Mouse (Mus musculus) heart, adult 8-10 months (tissue): ENCODE results near the gene Cpm. TPM values are rescaled to one million over a fixed set of nuclear protein-coding genes. Genes with fewer than 3 reads are reported as not detected.
"Not testable (repeated sequence)": the region's sequence is repeated elsewhere in the genome, so short reads cannot be mapped to it uniquely, and the experiment has no call there.

ENCODE experiments used
- DNase-seq: peaks from one replicate; pipeline ENCODE4 v3.0.0; 2022; ENCODE audit warnings: low spot score
- total RNA-seq, 4 experiments: library from RNA; stranded (reverse); gene quantifications; 2 replicates each; pipeline ENCODE4 v1.2.4; 2022

Gene Cpm
- total RNA-seq, 4 experiments from 2014 or later = 2.8 to 3.8 (median 3.4) TPM

DNA sequence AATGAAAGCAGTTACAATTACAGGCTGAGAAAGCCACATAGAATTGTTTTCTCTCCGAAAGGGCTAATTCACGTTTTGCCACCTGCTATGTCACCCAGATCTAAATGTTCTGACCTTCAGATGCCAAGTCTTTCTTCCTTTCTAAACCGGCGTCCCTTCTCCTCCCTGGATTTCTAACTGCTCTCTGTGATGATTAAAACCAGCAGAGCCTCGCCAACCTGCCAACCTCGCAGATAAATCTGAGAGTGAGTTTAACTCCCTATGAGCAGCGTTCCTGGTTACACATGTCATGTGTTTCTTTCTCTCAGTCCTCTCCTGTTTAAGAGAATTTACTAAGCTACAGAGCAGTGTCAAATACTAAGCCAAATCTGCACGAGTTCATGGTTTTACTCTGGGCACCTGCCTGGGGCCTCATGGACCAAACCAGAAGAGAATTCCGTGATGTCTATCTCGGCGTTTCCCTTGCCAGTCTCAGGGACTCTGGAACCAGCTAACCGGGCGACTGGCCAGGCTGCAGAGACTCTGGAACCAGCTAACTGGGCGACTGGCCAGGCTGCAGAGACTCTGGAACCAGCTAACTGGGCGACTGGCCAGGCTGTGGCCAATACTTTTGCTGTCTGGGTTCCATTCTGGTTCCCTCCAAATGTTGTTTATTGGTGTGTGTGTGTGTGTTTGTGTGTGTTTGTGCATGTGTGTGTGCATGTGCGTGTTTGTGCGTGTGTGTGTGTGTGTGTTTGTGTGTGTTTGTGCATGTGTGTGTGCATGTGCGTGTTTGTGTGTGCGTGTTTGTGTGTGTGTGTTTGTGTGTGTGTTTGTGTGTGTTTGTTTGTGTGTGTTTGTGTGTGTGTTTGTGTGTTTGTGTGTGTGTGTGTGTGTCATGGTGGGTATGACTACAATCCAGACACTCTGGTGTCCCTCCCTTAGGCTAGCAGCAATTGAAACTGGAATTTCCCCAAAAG, 89.1 kb downstream of the Cpm start:
- no peak for DNase-seq

DNA sequence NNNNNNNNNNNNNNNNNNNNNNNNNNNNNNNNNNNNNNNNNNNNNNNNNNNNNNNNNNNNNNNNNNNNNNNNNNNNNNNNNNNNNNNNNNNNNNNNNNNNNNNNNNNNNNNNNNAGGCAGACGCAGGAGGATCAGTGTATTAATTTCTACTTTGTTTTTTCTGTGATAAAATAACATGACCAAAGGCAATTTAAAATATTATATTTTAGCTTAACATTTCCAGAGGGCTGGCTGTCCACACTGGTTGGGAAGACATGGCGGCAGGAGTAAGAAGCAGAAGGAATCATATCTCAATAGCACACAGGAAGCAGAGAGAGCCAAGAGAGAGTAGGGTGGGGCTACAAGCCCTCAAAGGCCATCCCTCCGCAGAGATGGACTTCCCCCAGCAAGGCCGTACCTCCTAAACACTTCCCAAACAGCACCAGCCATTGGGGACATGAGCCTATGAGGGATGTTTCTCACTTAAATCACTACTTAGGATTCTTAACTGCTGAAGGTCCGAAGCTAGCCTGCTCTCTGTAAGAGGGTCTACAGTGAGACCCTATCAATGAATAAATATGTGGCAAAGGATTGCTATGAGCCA, 94.9 kb downstream of the Cpm start:
- no peak for DNase-seq

DNA sequence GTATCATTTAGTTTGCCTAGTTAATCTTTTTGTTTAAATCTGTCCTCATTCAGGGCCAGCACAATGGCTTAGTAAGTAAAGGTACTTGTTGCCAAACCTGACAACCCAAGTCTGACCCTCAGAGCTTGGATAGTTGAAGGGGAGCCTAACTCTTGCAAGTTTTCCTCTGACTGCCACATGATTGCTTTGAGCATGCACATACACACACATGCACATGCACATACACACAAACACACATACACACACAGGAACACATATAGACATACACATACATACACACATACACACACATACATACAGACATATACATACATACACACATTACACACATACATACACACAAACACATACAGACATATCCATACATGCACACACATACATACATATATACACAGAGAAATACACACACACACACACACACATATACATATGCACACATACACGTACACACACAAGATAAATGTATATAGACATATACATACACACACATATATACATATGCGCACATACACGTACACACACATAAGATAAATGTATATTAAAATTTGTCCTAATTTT, 95.6 kb downstream of the Cpm start:
- DNase-seq = no peak

DNA sequence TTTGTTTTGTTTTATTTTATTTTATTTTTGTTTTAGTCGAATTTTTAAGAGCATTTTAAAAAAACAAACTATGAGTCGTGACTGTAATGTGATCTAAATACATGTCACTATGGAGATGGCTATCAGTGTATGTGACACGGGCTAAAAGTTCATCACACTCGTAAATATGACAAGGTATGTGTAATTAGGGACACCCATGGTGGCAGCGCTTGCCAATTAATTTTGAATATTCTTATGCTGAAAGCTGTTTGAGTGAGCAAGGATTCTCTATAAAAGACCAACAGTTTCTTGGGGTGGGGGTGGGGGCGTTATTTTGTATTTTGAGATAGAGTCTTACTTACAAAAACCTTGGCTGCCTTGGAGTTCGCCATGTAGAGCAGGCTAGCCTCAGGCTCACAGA, 96.4 kb downstream of the Cpm start:
- no peak for DNase-seq

DNA sequence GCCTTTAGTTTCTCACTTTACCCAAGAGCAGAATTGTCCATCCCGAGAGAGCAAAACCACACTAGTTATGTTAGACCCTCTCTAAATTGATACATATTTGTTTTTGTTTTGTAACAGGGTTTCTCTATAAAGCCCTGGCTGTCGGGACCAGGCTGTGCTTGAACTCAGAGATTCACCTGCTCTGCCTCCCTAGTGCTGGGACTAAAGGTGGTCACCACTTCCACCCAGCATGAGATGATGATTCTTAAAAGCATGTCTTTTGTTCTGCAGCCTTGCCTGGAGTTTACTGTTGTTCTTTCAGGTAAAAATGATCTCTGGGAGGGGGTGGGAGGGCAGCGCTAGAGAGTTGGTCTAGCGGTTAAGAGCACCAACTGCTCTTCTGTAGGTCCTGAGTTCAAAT, 97.0 kb downstream of the Cpm start:
- no peak for DNase-seq

DNA sequence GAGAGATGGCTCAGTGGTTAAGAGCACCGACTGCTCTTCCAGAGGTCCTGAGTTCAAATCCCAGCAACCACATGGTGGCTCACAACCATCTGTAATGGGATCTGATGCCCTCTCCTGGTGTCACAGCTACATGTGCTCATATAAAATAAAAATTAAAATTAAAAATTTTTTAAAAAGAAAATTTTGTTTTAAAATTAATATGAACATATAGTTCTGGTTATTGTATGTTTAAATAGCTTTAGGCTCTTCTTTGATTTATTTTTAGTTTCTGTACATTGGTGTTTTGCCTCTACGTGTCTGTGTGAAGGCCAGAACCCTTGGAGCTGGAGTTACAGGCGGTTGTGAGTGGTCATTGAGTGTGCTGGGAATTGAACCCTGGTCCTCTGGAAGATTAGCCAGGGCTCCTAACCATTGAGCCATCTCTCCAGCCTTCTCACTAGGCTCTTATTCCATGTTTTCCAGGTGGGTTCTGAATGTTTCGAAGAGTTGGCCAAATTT, 97.6 kb downstream of the Cpm start:
- DNase-seq = no peak

DNA sequence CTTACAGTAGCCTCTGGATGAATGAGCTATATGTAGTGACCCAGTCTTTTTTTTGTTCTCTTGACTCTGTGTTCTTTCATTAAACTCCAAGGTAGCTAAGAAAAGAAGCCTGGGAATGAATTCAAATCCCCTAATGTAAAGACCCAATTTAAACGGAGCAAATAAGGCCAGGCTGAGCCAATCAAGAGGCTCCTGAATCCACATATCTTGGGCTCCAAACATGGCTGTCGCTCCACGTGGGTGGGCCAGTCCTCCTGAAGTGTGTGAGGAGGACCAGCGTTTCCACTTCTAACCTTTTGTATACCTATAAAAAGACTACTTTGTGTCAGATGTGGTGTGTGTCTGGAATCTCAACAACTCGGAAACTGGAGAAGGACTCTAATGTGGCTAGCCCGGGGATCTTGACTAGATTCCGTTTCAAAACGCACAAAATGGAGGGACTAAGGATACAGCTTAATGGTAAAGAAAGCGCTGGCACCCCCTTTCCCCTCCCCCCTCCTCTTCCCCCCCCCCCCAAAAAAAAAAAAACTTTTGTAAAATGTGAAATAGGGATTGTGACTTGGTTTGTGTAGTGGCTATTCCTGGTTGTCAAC, 98.3 kb downstream of the Cpm start:
- no peak for DNase-seq

DNA sequence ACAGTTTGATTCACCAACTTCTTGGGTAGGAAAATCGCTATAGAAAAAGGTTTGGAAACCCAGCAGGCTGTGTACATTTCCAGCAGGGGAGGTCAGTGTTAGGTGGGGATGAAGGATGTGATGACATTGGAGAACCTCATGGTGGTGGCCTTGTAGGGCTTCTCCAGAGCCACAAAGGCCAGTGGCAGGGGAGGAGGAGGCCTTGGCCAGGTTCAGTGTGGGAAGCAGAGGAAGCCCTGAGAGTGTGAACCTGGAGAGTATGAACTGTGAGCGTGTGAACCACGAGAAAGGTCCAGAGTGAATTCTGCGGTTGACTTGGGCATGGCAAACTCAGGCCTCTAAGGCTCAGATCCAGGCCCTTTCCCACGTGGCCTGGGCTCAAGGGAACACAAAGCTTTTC, 99.3 kb downstream of the Cpm start:
- DNase-seq = no peak

DNA sequence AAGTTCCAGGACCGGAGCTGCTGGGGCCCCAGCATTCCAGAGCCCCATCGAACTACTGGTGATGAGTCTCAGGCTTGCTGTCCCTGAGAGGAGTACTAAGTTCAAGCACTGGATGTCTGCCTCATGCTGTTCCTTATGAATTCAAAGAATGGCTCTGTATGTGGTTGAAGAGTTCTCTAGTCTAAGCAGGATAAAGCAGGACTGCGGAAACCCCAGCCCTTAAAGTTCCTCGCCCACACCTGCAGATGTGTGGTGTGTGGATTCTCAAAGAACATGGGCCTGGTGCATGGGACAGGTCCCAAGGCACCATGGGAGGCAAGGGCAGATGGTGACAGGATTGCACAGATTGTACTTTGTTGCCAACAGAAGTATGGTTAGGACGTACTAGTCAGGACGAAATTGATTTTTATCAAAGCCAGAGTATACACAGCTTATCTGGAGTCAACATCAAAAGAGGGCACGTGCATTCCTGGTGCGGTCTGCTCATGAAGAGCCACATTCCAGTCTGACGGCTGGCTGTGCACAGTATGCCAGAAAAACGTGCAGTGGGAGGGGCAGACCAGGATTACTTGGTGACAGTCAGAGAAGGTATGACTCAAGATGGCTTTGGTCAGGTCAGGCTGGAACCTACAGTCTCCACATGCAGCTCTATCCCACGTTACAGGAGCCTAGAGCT, 100.0 kb downstream of the Cpm start:
- DNase-seq = no peak

DNA sequence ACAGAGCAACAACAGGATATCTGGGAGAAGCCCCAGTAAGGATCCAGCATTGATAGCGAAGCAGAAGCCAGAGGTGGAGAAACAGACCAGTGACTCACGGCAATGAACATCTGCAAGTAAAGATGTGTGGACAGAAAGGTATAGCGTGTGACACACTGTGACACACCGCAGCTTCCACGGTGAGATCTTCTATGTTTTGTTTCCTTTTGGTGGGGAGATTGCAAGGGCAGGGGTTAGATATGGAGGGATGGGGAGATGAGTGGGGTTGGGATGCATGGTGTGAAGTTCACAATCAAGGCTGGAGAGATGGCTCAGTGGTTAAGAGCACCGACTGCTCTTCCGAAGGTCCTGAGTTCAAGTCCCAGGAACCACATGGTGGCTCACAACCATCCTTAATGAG, 100.8 kb downstream of the Cpm start:
- no peak for DNase-seq

DNA sequence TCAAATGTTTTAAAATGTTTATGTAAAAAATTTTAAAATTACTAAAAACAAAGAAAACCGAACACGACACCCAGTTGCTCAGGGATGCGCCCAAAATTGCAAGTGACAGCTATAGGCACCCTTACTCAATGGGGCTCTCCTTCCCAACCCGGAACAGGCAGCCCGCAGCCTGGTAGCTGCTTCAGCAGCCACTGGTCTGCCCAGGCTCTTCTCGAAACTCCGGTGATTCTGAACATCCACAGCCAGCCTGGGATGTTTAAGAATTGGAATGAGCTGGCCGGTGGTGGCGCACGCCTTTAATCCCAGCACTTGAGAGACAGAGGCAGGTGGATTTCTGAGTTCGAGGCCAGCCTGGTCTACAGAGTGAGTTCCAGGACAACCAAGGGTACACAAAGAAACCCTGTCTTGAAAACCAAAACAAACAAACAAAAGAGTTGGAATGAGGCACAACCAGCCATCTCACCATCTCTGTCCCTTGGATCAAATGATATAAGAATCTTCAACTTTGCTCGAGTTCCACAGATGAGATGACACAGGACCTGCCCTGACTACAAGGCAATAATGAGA, 101.4 kb downstream of the Cpm start:
- no peak for DNase-seq

DNA sequence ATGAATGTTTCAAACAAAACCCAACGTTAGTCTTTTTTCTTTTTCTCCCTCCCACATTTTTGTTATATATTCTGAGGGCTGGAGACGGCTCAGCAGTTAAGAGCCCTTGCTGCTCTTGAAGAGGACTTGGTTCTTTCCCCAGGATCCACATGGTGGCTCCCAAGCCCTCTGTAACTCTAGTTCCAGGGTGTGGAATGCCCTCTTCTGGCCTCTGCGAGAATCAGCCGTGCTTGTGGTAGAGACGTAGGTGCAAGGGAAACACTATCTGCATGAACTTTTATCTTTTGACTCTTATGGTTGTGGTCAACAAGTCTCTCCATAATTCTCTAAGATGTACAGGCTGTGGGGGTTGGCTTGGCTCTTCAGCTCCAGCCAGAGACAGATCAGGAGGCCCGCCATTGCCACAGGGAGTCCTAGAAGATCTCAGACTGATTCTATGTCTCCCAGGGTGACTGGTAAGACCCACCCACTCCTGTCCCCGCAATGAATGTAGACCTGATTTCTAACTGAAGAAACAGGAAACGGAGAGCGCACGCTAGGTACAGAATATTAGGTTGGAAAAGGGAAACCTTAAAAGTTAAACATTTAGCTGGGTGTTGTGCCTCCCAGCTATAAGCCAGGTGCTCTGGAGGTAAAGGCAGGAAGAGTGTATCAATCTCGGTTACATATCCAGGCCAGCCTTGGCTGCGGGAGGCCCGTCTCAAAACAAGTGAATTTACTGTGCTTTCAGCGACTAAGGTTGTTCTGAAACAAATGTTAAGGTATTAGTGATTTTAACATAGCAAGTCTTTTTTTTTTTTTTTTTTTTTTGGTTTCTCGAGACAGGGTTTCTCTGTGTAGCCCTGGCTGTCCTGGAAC, 102.2 kb downstream of the Cpm start:
- DNase-seq = no peak

DNA sequence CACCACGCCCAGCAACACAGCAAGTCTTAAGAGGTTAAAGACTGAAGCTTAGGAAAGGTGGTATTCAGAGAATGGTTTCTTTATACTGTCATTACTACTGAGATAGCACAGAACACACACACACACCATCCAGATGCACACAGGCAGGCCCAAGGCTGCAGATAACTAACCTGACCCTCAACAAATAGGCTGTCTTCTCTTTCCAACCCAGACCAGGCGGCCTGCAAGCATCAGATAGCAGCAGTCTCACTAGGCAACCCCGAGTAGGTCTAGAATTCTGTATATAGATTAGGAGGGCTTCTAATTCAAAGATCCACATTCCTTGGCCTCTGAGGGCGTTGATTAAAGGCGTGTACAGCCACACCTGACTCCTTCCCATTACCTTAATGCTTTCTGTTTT, 102.9 kb downstream of the Cpm start:
- DNase-seq = no peak

DNA sequence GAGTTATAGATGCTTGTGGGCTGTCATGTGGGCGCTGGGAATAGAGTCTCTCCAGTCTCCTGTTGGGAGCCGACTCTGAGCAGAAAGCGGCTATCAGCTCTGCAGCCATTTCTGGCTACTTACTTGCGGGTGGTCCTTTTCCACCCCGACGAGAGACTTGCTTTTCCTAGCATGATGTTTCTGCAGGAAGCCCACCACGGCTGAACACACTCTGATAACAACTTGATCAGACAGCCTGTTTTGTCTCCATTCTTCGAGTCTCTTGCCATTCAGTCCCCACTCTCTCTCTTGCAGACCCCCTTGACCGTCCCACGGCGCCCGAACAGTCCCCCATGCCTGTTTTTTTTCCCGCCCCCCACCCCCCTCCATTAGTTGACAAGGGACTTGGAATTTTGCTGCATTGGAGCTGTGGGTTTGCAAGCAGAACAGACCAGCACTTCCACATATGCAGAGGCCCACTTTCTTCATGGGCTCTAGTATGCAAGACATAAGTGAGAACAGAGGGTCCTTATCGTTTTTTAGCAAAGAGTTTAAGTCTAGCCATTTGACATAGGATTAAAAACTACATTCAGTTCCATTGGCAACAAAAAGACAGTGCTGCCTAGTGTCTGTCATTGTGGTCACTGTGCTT, 103.8 kb downstream of the Cpm start:
- DNase-seq = no peak

DNA sequence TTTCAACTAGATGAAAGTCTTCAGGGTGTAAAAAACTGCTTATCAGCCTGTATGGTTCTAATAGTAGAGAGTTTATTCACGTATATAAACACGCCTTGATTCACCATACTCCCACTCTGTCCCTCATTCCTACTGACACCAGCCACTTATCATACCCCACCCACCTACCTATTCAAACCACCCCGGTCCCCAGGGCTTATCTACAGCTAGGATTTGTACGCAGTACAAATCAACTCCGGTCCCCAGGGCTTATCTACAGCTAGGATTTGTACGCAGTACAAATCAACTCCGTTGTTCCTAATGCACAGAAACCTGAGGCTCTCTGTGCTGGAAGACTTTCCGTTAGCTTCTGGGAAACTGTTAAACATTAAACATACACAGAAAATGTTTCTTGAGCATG, 104.3 kb downstream of the Cpm start:
- DNase-seq = not testable (repeated sequence)

DNA sequence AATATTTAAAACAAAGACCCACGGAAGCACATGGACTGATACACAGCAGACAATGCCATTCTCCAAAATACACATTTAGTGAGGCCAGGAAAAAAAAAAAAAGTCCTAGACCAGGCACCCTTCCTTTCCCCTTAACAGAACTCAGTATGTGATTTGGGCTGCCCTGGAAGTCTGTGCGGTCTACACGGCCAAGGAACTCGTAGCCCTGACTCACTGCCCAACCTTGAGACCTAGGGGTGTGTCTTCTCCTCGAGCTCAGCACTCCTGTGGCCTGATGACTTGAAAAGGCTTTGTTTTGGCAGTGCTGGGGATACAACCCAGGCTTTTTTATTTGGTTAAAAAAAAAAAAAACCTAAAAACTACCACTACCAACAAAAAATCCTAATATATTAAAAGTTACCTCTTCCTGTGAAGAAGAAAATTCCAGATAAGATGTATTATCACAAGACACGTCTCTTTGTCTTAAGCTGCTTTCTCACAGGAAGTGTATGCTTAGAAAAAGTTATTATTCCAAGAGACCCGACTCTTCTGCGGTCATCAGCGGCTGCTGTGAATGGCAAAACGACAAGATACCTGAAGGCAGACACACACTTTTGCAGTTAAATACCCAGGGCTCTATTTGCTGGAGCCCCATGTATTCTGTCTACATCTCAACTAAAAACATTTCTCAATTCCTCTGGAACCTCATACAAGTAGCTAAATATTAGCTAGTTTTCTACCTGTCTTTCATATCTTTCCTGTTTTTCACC, 105.0 kb downstream of the Cpm start:
- DNase-seq = not testable (repeated sequence)

DNA sequence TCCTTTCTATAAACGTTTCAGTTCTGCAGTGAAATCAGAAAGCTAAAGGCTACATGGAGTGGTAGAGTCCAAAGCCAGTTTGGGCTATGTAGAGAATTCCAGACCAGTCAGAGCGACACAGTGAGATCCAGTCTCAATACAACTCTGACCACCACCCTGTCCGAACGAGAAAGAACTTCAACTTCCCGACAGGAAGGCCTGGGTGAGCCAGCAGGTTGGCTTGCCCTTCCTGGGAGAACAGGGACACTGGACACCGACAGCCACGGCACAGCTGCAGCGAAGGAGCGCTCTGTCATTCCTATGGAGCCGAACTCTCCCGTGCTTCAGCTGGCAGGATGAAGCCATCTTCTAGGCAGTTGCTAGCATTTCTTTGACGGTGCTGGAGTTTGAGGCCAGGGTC, 106.1 kb downstream of the Cpm start:
- DNase-seq = not testable (repeated sequence)

DNA sequence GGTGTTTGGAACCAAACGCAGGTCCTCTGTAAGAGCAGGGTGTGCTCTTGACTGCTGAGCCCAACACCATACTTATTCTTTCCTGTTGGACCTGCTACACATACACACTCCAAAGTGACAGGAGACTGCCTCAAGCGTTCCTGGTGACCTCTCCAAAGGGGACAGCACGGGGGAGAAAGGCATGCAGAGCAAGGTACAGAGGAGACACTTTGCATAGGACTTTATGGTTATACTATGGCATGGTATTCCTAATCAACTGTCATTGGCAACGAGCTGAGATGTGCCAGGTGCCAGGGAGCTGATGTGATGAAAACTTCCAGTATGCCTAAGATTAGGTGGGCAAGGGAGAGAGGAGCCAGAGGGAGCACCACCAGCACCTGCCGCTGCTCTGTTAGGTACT, 107.3 kb downstream of the Cpm start:
- no peak for DNase-seq
